Mouse (Mus musculus) spleen, adult 18-20 months (tissue): ENCODE results near the gene Prr23a2.
"Not testable (repeated sequence)": the region's sequence is repeated elsewhere in the genome, so short reads cannot be mapped to it uniquely, and the experiment has no call there.

Experiments used
- DNase-seq, 2 experiments: peaks; one replicate each; pipeline ENCODE4 v3.0.0; 2022; ENCODE audit warnings: mixed read lengths in 2 of 2

Prr23a2 gene

DNA sequence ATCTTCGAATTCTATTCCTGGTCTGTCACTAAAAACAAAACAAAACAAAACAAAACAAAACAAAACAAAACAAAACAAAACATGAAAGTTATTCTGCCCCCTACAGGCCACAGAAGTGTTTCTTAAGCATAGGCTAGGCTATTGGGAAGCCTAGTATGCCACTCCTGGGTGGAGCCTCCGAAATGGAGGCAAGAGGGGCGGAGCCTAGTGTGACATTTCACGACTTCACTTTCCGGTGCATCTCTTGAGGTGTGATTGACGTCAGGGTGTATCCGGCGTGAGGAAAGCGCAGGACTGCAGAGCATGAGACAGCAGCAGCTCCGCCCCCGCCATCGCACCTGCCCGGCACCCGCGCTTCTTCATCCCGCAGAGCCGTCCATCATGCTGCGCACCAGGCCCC, at the start of gene Prr23a2:
Prr23a2 (plus strand) TSS at position 285 of the 400 bp plus-strand sequence.
- DNase-seq = no peak

DNA sequence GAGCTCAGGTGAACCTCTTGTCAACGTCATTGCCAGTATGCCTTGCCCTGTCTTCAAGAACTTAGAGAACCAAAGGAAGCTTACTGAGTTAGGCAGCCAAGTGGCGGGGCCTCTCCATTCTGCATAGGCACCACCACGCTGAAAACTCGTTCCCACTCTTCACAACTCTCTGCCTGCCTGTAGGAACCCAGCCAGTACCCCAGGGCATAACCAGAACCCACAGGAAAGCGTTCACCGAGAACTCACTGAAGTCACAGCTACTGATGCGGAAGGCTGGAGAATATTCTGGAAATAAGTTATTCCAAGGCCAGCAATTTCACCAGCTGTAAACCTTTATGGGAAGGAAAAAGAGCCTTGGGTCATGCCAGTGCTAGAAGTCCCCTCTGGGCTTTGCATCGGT, 48.7 kb upstream of the Prr23a2 start:
- no peak for DNase-seq

DNA sequence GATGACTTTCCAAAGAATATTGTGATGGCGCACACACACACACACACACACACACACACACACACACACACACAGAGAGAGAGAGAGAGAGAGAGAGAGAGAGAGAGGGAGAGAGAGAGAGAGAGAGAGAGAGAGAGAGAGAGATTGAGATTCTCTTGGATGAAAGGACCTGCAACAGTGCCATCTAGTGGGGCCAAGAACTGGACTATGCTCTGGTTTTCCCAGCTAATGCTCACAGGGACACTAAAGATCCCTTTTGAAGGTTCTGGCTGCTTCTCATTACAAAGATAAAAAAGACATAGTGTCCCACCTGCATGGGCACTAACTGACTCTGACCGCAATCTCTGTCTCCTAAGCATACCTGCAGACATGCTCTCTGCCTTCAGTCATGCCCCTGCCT, 46.8 kb upstream of the Prr23a2 start:
- DNase-seq = not testable (repeated sequence)

DNA sequence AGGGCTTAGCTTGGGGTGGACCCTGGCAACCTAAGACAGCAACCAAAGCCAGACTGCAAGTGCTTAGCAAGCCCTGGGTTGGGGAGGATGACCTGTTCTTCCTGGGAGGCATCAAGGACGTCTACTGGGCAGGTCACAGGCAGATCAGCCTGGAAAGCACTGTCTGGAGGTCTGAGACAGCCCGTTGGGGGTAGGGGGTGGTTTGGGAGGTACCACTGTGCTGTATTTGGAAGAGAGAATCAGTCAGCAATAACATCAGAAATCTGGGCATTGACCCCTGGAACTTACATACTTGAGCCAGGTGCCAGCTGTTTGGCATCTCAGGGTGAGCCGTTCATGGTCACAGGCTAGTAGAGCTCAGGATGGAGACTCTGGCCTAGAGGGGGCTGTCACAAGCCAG, 40.2 kb upstream of the Prr23a2 start:
- DNase-seq = no peak

DNA sequence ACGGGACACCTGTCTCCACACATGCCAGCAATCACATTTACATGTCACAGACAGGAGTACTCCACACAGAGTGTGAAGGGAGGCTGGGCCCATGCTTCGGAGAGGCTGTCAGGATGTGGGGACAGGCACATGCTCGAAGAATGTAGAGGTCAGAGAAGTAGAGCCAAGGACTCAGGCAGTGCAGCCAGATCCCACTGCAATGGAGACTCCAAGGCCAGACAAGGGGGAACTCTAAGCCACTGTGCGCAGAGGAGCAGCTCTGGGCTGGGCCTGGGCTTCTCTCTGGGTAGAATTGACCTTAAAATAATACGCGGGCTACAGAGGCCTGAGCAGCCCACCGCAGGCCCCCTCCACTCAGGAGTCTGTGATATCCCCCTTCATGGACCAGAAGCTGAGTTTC, 38.7 kb upstream of the Prr23a2 start:
- DNase-seq = no peak

DNA sequence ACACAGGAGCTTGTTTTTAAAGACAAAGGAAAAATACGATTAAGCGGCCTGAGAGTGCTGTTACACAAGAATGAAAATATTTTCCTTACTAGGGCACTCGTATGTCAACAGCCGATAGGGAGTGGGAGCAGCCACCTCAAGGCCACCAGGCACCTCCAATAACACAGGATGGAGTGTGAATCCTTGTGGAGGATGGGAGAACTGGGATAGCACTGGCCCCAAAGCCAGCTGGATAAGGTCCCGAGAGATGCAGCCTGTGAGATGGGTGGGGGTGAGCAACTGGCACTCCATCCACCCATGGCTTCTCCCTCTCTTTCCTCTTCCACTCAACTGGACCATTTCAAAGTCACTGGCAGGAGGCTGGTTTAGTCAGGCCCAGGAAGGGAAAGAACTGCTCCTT, 37.3 kb upstream of the Prr23a2 start:
- DNase-seq = no peak

DNA sequence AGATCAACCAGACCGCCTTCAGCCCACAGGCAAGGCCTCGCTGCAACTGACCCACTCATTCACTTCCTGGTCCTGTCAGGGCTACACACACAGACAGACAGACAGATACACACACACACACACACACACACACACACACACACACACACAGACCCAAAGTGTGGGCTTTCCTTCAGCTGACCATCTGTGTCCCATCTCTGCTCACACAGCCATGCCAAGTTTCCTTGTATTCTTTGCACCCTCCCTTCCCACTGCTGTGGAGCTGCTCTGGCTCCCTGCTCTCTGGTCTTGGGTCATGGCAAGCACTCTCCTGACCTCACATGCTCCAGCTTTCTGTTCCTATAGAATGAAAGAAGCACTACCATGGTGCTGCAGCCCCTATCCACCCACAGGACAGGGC, 36.8 kb upstream of the Prr23a2 start:
- no peak for DNase-seq

DNA sequence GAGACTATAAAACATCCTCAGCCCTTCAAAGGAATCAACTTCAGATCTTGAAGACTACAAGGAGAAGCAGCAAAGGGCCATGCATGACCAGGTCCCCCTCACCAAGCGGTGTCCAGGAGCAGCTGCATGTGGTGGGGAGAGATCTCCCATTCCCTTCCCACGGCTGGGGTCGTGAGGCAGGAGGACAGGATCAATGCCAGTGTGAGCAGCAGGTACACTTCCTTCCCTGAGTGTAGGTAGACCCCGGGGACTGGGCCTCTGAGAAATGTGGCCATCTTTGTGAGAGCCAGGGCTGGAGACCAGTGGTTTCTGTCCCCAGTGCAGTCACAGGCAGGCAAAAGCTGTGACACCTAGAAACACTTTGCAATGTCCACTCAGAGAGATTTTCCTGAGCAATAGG, 35.8 kb upstream of the Prr23a2 start:
- no peak for DNase-seq

DNA sequence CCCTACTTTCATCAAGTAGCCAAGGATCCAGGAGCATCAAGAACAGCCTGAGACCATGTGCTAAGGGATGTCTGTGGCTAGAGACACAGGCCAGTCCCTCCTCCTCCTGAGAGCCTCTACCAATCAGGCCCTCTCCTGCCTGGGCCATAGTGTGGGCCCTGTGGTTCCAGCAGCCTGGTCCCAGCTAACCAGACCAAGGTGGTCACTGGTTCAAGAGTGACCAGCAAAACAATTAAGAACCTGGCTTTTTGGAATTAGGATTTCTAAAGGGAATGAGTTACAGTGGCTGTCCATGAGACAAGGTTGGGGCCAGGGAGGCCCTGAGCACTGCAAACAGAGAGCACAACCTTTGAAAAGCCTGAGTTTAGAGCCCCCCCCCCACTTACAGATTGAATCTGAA, 35.2 kb upstream of the Prr23a2 start:
- DNase-seq = no peak

DNA sequence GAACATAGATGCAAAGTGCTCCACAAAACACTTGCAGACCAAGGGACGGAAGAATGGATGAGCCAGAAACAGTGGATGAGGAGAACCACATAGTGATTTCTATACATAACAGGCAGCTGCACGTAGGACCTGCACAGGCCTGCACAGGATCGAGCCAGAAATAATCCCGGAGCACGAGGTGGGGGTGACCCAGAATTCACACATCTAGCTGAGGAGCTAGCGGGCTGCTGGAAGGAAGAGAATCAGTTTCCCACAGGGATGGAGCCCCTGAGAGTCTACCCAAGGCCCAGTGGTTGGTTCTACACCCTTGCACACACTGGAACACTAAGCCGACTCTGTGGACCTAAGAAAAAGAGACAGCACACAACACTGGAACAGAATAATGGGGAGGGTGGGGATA, 32.5 kb upstream of the Prr23a2 start:
- no peak for DNase-seq

DNA sequence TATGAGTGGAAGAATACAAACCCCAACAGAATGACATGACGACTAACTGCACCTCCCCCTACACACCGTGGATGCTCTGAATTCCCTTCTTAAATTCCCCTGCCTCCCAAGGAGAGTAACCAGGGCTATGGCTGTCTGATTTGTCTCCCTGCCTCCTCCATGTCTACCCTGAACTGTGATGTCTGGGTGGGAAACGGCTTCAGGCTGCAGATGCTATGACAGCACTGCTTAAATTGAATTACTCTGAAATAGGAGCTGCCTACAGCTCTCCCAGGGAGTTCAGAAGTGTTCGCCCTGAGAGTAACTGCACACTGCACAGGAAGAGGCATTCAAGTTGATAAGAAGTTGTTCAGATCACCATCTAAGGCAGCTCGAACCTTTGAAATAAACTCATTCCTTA, 26.8 kb upstream of the Prr23a2 start:
- DNase-seq = no peak

DNA sequence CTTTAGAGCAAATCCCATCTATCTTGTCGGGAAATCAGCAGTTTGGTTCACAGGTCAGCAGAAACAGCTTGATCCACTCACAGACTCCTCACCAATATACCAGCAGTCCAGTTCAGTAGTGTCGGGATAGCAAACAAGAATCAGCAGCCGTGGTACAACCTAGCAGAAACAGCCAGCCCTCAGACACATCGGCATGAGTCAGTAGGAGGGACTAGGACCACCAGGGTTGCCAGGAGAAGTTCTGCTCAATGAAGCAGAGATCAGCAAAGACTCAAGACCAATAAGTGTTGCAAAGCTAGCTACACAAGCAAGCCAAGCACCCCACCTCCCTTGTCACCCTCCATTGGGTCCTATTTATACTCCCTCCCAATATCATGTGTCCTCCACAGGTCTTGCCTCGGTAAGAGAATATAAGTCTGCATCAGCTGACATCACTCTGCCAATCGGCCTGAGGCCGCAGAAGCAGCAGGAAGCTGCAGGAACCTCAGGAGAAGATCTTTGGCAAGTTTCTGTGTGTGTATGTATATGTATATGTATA, 18.7 kb upstream of the Prr23a2 start:
- DNase-seq = no peak

DNA sequence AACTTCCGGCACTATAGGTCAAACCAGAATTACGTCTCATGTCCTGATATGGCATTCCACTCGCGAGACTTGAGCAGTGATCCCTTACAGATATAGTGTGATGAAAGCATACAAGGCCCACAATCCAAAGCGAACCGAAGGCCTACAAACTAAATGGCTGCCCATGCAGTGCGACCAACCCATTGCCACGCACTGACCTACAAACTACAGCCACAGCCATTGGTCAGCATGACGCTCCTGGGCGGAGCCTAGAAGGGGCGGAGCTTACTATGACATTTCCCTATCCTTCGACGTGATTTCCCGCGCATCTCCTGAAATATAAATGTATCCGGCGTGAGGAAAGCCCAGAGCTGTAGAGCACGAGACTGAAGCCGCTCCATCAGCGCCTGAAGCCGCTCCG, 14.2 kb upstream of the Prr23a2 start, which contains the start of gene Prr23a1:
Prr23a1 (plus strand) TSS at position 387 of the 400 bp plus-strand sequence.
- DNase-seq = no peak

DNA sequence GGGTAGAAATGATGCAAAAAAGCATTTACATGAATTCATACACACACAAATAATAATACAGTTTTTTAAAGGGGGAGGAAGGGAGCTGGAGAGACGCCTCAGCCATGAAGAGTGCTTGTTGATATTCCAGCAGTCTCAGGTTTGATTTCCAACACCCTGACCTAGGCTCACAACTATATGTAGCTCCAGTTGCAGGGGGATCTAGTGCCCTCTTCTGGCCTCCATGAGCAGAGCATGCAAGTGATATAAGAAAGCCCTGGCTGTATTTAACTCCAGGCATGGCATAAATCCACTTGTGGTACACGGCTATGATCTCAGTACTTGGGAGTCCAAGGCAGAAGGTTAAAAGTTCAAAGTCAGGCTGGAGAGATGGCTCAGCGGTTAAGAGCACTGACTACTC, 7.2 kb downstream of the Prr23a2 start:
- DNase-seq = no peak

DNA sequence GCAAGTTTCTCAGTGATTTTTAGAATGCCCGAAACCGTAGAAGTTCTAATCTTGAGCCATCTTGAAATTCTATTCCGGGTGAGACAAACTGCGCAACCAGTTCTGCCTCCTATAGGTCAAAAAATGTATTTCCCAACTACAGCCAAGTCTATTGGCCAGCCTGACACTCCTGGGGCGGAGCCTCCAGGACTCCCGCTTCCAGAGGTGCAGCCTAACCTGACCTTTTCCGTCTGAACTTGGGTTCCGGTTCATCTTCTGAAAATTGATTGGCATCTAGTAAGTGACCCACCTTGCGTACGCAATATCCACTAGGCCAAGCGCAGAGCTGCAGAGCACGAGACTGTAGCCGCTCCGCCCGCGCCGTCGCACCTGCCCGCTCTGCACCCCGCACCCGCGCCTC, 8.3 kb downstream of the Prr23a2 start, which contains the start of gene Prr23a3:
Prr23a3 (plus strand) TSS at position 197 of the 400 bp plus-strand sequence.
- DNase-seq = no peak

DNA sequence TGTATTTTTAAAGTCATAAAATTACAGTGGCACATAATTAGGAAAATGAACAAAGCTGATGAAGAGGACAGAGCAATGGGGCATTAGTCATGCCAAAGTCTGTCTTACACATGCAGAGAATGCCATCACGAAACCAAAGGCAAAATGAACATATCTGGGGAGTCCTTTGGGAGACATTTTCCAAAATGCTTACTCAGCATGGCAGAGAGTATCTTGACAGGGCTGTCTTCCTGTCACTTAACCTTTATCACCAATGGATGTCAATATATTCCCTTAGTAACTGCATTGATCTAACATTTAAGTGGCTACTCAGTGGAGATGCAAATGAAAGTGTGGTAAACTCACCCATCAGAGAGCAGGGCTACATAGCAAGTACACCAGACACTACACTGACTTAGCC, 45.2 kb downstream of the Prr23a2 start:
- DNase-seq = no peak

DNA sequence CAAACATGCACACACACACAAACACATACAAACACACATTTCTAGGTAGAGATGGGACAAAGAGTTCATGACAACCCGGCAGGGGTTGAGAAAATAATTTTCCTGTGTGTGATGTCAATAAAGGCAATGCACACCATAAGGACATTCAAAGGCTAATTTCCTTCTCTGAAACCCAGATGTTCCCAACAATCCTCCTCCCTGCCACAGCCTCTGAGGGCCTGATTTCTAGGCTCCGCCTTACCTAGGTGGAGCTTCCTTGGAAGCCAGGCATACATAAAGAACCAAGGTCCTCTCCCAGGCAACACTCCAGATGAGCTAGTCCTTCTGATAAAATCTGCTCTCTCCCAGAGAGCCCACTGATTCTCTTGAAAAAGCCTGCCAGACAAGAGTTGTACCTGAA, 46.5 kb downstream of the Prr23a2 start, which contains the start of gene 7420426K07Rik:
7420426K07Rik (plus strand) TSS at position 301 of the 400 bp plus-strand sequence.
- no peak for DNase-seq
